Mouse (Mus musculus) cerebellum, postnatal 10 days (tissue): ENCODE results near the gene Gmpr.
A peak's percentile ranks its signal among the peaks of the same experiment; 100 is the strongest.

Experiments used
- DNase-seq, 2 experiments: peaks; one replicate each; pipeline ENCODE4 v3.0.0; 2021; ENCODE audit warnings: mixed read lengths in 2 of 2

Gmpr gene

DNA sequence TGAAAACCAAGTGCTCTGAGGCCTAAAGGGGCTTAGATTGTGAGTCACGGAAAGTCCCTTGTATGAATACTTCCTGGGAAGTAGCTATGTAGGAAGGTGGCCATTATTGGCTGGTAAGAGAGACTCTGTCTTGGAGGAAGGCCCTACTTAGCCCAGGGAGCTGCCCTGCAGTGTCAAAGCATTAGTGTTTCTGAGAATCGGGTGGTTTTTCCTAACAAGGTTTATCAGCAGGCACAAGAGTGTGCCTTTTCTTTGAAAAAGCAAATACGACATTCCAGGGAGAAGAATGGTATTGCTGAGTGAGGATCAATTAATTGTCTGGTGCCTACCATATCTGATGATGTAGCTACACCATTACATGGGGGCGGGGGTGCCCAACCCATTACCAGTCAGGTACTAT, 39.7 kb downstream of the Gmpr start:
- DNase-seq: no peak

DNA sequence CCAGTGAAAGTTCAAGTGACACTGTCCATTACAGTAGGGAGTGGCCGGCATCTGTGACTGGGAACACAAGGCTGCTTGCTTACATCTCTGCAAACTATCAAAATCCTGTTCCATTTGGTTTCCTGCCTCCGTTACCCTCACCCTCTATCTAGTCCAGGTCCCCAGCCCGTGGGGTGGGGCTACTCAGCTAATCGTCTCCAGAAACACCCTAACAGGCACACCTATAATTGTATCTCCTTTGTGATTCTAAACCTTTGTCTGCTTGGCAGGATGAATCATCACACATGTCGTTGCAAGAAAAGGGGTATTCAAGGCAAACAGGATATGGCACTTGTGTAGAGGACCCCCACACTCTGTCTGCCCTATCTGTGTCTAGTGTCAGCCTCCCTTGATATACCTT, 40.3 kb downstream of the Gmpr start:
- DNase-seq: no peak

DNA sequence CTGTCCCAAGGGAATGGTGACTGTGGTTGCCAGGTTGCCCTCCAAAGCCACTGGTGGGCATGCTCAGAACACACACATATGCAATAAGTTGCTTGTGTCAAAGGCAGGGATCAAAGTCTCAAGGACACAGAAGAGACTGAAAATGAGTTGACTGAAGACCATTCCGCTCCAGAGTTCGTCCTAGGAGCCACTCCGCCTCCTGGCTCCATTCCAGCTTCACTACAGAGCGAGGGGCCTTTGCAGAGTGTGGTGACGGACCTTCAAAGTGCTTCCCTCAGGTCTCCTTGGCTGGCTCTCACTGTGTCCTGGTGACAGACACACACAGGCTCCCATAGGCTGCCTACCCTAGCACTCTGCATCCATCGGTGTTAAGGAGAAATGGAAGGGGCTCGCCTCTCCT, 46.4 kb downstream of the Gmpr start:
- peak; percentile 40 to 48 for DNase-seq

DNA sequence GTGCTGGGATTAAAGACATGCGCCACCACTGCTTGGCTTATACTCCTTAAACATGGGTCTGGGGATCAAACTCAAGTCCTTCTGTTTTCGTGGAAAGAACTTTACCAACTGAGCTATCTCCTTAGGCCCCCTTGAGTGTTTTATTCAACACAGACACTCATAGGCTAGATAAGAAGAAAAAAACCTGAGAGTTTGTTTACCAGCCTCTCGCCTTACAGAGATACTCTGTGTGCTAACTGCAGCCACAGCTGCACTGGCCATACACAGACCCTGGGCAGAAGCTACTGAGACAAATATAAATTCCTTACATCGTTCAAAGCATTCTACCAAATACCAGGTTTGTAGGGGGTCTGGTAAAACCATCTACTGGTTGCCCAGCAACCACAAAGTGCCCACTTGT, 51.1 kb downstream of the Gmpr start:
- DNase-seq: no peak

DNA sequence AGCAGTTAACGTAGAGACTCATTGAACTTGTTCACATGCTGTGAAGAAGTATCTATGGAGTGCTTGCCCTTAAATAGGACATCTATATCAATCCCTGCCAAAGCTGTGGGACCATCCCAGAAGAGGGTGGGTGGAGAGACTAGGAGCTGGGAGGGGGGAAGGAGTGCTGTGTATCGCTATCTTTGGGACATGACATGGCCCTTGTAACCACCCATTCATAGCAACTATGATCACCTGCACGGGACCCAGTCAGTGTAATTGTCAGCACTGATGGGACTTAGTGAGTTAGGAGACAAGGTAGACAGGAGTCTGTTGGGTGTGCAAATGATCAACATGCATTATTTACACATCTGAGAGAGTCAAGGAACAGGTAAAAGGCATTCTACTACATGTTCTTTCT, 52.0 kb downstream of the Gmpr start:
- no peak for DNase-seq

DNA sequence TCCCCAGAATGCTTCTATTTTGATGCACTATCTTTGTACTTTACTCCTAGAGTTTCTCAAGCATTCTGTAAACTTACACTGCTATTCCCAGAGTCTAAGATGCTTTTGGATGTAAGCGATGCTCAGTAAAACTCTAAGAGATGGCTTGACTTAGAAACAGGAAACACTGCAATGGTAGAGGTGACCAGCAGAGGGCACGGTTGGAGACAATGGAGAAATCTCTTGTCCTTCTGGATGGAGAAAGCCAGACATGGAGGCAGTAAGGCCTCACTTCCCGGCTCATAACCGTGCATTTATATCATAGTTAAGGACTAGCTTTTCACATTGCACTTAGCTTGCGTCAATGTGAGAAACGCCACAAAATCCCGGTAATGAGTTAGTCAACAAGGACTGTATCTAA, 53.3 kb downstream of the Gmpr start:
- DNase-seq: peak; percentile 47 to 48

DNA sequence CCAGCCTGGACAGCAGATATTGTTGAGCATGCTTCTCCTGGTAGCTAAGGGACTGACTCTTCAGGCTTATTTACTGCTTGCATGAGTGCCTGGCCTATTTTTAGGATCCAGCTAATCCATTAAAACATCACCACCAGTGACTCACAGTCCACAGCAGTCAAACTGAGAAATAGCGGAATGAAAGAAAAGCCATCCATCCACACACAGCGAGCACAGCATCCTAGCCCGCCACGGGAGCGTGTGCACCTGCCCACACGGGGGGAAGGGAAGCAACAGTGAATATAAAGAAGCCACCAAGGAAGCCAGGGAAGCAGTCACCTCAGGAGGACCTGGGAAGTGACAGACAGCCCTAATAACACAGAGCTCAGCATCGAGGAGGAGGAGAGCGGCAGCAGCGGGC, 54.8 kb downstream of the Gmpr start:
- DNase-seq: no peak

DNA sequence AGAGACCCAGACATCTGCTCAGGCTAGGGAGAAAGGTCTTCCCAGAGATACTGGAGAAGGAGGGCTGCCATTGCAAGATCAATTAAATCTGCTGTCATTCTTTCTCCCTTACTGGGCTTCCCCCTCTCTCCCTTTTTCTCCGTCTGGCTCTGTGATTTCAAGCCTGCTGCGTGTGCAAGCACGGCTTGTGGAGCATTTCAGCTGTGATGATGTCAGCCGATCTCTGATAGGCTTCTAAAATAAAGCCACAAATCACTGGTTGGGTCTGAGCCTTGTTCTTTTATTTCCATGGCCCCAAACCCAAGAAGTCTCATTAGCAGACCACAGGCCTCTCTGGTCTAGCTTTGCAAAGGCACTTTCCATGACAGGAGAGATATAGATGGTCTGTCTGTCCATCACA, 57.7 kb downstream of the Gmpr start:
- no peak for DNase-seq

DNA sequence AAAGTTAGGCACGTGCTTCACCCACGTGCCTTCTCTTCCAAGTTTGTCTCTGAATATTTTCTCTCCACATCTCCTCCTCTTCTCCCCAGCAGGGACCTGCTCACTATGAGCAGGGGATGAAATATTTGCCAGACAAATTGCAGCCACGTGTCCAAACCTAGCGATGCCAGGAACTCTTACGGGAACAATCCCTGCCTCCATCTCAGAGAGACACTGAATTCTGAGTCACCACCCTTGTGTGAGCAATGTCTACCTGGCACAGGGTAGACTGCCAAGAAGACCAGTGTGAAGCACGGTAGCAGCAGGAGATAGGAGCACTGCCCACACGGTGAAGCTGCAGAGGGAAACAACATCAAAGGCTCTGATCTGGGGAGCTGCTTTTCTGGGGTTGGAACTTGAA, 62.7 kb downstream of the Gmpr start:
- peak; percentile 29 to 52 for DNase-seq

DNA sequence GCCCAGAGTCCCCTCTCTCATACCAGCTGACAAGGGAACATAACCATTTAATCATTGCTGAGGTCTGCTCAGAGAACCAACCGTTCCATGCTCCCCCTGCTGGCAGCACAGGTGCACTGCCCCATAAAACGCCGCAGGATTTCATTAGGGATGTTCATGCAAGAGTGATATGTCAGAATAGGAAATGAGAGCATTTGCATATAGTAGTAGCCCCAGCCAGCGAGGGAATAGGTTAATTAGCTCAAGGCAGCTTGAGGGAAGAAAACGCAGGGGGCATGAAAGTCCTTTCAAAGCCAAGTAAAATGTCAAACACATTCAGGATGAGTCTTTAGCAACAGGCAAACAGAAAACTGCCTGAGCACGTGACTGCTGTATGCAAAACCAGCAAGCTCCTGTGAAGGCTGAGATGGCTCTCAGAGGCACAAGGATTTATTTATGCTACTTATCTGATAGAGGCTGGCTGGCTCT, 64.6 kb downstream of the Gmpr start:
- DNase-seq: peak; percentile 92 to 94

DNA sequence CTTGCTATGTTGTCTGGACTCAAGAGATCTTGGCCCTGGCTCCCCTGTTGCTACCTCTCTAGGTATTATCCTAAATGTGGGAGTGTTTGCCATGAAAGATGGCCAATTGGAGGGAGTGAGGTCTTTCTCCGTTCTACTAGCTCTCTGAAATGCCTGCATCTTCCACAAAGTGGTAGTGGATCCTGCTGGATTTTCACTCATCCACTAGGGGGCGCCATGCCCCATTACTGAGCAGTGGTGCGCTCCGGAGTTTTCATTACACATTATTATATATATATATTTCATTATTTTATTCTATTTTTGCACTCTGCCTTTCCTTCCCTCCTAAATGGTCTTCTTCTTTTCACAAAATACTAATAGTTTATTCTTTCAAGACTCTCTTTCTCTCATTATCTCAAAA, 65.5 kb downstream of the Gmpr start:
- DNase-seq: peak; percentile 83 to 88

DNA sequence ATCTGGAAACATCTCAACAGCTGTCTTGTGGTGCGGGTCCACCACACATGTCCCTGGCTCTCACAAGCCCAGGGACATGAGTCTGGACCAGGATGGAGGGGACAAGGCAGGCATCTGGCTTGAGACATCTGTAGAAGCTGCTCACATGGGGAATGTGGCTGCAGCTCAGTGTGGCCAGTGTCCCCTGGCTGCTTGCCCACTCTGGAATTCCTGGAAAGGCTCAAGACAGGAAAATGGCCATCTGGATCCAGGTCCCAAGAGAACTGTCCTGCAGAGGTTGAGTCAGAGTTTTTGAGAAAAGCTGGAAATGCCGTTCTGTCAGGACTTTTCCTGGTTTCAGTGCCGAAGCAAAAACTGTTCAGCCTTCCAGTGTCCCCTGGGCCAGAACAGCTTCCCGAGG, 68.9 kb downstream of the Gmpr start:
- DNase-seq: peak; percentile 44 to 58

DNA sequence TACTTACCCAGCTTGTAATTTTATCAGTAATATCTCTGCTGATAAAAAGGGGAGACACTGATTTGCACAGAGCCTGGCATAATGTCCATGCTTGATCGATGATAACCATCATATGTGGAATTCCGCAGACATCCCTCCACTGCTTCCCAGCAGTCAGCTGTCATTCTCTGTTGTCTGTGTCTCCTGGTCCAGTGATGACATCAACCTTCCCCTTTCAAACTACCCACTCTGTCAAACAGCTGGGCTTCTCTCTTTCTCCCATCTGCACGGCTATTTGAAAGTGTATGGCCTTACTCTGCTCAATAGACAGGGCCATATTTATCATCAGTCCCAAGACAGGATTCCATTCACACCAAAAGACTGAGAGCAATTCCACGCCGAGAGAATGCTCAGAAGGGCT, 70.1 kb downstream of the Gmpr start:
- DNase-seq: no peak

DNA sequence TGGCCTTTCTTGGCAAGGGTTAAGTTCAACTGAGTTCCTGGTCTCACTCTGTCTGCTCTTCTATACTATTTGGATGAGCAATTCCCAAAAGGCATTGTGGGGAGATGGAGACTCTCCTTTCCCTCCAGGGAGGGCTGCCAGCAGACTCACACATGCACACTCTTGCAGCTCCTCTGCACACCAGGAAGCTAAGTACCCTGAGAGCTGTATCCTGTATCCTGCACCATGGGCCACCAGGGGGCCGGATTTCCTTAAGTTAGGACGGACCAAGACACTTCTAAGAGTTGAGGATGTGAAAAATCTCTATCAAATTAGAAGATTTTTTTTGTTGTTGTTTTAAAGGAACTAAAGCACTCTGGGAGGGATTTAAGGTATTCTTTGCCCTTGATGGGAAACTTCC, 70.5 kb downstream of the Gmpr start:
- DNase-seq: peak in 1 of 2 experiments; percentile 23

DNA sequence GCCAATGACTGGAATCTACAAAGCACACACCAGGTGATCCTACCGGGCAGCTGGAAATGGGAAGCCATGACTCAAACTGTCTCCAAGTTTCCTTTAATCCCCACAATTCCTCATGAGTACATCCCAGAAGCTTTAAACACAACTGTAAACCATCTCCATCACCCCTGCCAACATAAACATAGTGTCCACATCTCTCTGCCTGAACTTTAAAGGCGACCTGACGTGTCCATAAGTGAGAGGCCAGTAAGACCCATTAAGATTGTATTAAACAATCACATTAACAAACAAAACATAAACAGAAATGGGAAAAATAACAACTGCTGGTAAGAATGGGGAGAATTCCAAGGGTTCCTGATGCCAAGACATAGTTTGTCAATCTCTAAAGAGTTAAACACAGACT, 72.5 kb downstream of the Gmpr start:
- DNase-seq: no peak

DNA sequence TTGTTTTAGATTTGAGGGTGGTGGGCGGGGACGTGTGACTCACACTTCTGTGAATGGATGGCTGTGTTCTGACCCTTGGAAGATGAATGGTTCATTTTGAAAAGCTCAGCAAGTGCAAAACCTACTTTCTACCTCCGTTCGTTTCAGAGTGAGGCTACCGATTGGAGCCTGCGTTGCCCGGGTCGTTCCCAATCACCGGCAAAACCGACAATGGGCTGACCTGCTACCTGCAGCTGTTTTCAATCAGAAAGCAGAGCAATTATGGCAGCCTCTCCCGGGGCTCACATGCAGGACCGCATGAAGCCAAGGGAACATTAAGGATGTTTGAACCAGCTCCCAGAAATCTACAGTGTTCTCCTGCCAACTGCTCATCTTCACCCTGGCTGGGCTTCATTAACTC, 75.0 kb downstream of the Gmpr start:
- DNase-seq: no peak

DNA sequence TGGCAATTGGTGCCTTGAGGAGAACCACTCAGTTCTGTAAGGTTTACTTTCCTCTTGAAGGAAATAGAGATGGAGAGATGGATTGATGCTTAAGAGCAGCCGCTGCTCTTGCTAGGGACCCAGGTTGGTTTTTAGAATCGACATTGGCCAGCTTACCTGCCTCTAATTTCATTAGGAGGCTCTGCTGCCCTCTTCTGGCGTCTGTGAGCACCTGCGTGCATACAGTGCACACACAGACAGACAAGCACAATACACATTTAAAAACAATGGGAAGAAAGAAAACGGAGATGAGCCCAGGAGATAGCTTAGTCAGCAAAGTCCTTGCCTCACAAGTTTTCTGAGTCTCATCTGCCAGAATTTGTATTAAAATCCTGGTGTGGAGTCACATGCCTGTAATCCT, 75.8 kb downstream of the Gmpr start:
- peak; percentile 17 to 38 for DNase-seq

DNA sequence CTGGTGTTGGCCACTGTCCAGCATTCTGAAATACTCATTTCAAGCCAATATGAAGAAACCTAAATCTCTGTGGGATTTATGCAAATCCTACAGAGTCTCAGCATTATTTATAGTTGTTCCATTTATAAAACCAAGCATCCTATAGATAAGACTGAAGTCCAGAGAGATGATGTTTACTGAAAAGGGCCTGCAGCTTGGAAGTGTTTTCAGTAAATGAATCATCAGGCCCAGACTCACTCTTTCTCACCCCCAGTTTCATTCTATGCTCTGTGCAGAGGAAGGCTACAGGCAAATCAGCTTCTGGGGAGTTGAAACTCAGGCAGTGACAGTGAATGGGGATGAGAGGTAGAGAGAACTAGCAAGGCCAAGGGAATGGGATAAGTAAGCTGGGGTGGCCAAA, 83.7 kb downstream of the Gmpr start:
- no peak for DNase-seq

DNA sequence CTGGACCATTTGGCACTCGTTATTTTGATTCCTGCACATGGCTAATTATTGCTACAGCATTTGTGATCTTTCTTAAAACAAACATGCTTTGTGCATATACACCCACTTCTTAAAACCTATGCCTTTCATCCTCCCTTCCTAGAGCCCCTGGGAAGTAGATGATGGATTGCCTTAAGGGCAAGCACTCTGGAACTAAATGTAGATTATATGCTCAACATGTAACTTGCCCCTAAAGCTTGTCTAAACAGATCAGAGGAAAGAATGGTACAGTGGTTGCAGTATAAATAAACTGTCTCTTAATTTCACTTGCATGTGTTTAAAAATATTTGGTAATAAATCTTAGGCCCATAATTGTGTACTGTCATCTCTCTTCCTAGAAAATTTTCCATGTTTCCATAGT, 86.7 kb downstream of the Gmpr start:
- DNase-seq: no peak

DNA sequence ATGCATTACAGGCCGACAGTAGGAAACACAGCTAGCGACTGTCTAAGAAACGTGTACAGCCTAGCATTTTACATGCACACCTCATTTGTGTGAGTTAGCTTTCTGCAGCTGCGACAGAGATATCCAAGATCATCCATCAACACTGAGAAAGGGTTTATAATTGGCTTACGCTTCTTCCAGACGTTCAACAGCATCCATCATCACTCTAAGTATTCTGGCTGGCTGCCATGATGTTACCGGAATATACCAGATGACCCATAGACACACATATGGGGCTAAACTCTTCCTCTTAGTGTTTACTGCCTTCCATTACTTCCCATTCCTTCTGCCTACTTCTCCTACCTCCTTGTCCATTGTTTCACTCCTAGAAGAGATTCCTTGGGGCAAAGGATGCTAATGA, 88.2 kb downstream of the Gmpr start:
- no peak for DNase-seq

DNA sequence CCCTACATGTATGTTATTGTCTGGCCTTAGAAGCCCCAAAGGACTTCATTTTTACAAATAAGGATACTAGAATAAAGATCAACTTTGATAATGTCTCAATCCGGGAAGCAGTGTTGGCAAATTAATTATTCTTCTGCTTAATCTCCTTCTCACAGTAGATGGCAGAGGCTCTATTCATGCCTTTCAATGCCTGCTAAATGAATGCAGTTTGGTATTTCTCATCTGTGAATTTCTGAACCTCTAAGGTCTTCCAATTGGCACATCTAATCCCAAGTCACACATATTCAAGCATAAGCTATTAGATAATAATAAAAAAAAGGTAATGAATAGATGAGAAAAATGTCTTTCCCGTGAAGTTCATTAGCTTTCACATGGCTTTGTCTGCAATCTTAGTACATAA, 92.6 kb downstream of the Gmpr start:
- DNase-seq: no peak

DNA sequence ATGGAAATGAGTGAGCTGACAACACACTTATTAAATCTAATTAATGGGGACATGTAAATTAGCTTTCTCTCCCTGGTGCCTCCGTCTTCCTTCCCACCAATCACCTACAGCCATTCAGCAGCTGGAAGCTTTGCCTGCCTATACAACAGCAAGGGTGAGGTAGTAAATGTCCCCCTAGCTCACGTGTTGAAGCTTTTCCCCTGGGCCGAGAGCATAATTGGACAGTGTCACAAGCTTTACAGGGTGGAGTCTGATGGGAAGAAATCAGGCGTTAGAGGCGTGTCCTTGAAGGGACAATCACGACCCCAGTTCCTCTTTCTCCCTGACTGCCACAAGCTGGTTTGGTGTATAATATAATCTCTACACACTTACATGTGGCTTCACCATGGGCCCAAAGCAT, 93.2 kb downstream of the Gmpr start:
- DNase-seq: no peak
